Mouse (Mus musculus): ENCODE results near the gene Tmem191c.

The Tmem191c gene

GRCm38 (mm10) chr16:17266113-17266512 is 9.8 kb upstream of the Tmem191c start:
- DNase-seq (ENCODE audit: low read depth, low spot score) = no peak

DNA sequence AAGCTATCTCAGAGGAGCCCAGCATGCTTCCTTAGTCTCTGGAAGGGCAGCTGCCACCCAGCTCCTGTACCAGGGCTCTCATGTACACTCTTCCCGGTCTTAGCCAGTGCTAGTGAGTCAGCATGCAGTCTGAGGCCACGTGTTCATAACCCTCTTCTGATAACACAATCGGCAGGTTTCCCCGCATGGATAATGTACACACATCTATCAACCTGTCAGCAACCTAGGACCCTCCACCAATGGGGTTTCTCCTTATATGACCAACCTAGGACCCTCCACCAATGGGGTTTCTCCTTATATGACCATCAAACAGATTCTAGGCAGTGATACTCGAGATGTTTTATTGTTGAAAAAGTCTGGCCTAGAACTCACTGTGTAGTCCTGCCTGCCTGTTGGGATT is 7.9 kb upstream of the Tmem191c start:
- DNase-seq (ENCODE audit: low read depth, low spot score) = no peak

DNA sequence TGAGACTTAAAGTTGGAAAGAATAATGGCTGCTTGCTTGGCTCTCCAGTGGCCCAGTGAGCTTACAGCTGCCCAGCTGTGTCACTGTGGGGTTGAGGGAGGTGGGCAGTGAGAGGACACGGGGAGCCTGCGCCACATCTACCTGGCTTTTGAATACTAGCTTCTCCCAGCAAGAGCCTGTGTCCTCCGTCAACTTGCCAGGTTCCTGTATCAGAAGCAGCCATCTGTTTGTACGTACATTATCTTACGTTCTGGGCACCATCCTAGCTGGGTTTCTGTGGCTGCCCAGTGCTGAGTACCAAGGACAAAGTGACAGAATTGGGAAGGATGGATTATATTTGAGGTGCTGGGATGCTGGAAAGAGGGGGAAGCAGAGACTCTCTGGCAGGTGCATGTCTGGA is 6.0 kb upstream of the Tmem191c start:
- DNase-seq (ENCODE audit: low read depth, low spot score) = no peak

DNA sequence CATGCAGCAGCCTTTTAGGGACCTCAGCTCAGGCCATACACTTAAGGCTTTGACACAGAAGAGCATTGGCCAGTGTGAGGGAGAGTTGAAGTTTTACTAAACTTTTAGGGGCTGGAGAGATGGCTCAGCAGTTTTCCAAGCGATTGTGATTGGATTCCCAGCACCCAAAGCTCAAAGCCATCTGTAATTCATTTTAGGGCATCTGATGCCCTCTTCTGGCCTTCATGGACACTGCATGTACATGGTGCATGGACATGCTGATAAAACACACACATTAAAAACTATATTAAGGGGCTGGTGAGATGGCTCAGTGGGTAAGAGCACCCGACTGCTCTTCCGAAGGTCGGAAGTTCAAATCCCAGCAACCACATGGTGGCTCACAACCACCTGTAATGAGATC is 4.8 kb upstream of the Tmem191c start:
- DNase-seq (ENCODE audit: low read depth, low spot score) = peak; percentile 34

DNA sequence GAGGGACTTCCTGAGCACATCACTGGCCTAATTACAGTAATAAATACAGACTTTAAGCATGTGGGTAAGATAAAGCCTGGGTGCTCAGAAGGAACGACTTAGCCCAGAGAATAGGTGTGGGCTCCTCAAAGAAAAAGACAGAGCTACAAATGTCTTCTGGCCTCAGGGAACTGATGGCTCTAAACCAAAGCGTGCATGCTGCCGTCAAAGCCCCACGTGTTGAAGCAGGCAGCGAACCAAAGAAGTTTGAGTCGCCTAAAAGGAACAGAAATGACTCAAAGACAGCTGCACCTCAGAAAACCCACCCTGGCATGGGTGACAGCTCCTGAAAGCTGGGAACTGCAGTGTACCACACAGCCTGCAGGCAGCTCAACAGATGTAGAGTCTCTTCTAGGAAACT is 4.0 kb upstream of the Tmem191c start:
- DNase-seq (ENCODE audit: low read depth, low spot score) = no peak

DNA sequence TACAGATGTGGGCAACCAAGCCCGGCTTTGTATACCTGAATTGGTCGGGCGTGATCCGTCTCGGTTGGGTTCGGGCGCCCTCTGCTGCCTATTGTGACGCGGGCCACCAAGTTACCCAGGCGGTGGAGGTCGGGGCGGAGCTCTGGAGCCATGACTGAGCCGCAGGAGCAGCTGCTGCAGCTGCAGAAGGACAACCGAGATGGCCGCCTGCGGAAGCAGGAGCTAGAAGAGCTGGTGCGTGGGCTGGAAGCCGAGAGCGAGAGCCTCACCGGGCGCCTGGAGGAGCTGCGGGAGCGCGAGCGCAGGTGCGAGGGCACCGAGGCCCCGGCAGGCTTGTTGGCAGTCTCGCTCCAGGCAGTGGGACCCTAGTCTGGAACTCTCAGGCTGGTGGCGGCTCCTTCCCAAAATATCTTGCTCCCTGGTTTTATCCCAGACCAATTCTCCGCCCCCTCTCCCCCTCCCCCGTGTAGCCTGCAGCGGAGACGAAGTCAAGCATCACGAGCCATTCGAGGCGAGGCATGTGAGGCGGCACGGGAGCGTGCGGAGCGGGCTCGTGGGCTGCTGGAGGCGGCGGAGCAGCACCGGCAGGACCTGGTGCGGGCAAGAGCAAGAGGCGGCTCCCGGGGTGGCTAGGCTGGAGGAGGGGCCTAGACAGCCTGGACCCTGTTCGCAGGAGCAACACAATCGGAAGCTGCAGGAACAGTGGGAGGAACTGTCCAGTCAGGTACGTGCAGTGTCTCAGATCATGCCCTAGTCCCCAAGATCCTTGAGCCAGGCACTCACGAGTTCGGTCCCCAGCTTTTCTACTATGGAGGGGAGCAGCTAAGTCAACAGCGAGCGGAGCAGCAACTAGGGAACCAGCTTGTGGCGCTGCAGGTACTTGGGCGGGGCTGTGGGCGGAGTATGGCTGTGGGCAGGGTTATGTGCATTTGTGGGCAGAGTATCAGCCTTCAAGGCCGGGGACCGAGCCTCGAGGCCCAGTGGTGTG is 581 bp downstream of the Tmem191c start:
- peak; percentile 87 for DNase-seq (ENCODE audit: low read depth, low spot score)

GRCm38 (mm10) chr16:17277342-17278211 is 1.7 kb downstream of the Tmem191c start:
- no peak for DNase-seq (ENCODE audit: low read depth, low spot score)

GRCm38 (mm10) chr16:17280471-17280870 is 4.6 kb downstream of the Tmem191c start:
- no peak for DNase-seq (ENCODE audit: low read depth, low spot score)

DNA sequence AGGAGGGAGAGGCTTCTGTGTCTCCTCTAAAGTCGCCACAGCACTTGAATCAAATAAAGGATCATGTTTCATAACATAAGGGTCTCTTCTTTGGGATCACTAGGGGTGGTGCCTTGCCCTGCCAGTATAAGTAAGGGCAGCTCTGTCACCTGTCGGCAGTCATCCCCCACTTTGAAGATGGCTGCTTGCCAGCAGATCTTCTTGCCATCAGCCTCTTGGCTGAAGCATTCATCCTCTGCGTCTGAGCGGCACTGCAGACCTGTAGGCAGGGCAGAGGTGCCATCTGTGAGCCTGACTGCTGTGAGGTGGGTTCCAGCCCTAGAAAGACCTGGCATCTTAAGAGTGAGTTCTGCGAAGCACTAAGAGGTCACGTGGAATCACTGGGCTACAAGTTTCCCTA is 7.3 kb downstream of the Tmem191c start:
- no peak for DNase-seq (ENCODE audit: low read depth, low spot score)

DNA sequence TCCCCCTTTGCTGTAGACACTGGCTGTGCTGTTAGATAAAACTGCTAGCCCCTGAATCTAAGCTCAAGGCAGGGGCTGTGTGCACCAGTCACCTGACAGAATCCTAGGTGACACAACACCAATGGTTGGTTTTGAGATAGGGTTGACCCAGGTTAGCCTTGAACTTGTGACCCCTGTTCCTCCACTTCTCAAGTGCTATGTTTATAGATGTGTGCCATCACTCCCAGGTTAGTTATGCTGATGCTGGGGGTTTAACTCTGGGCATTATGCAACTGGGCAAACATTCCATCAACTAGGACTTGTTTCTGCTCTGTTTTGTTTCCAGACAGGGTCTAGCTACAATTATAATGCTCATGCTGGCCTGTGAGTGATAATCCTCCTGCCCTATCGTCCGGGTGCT is 11.2 kb downstream of the Tmem191c start:
- DNase-seq (ENCODE audit: low read depth, low spot score) = no peak

DNA sequence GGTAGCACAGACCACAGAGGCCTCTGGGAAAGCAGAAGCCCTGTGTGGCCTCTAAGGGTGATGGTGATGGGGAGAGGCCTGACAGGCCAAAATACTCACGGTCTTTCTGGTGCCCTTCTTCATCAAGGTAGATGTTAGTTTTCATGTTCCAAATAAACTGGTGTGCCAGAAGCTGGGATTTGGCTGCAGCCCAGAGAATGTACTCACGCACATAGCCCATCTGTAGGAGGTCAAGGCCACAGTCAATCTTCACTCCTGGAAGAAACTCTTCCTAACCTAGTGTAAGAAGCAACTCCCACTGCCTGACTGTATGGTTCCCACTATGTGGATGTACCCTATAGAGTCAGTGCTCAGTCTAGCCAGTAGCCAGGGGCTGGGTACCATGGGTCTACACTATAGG is 15.1 kb downstream of the Tmem191c start:
- DNase-seq (ENCODE audit: low read depth, low spot score) = no peak

GRCm38 (mm10) chr16:17292751-17293150 is 16.9 kb downstream of the Tmem191c start:
- DNase-seq (ENCODE audit: low read depth, low spot score) = no peak

- DNase-seq (ENCODE audit: low read depth, low spot score) = no peak
Measured at GRCm38 (mm10) chr16:17300818-17301217, 24.9 kb downstream of the Tmem191c start.

- no peak for DNase-seq (ENCODE audit: low read depth, low spot score)
Measured at GRCm38 (mm10) chr16:17303521-17304245, 27.8 kb downstream of the Tmem191c start.

DNA sequence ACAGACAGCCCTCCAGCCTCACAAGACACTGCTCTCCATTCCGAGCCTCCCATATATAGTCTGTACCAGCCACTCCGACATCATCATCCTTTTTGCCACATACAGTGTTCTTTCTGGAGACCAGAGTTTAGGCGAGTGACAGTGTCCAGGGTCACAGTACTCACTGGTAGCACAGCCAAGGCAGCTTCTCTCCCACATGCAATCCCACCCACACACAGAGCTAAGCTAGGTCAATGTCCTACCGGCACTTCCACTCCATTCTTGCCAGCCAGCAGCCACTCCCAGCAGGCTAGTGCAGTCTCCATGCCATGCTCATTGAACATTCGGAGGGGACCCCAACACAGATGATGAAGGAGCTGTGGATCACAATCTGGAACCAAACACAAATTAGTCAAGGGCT is 31.6 kb downstream of the Tmem191c start:
- no peak for DNase-seq (ENCODE audit: low read depth, low spot score)

DNA sequence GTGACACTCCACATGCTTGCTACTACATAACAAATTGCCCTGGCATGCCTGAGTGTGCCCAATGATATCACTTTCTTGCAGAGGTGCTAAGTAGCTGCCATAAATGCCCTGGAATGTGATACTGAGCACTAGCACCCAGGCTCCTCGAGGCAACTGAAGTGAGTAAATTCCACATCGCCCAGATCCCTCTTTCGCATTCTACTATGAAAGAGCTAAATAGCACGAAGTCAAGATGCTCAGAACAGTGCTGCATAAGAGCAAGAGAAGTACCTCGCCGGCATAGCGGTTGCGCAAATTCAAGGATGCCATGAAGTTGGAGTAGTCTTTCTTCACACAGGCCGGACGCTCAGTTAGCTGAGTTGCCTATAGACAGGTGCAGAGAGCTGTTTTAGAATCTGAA is 33.2 kb downstream of the Tmem191c start:
- no peak for DNase-seq (ENCODE audit: low read depth, low spot score)

- DNase-seq (ENCODE audit: low read depth, low spot score) = no peak
Measured at GRCm38 (mm10) chr16:17312531-17312930, 36.7 kb downstream of the Tmem191c start.

DNA sequence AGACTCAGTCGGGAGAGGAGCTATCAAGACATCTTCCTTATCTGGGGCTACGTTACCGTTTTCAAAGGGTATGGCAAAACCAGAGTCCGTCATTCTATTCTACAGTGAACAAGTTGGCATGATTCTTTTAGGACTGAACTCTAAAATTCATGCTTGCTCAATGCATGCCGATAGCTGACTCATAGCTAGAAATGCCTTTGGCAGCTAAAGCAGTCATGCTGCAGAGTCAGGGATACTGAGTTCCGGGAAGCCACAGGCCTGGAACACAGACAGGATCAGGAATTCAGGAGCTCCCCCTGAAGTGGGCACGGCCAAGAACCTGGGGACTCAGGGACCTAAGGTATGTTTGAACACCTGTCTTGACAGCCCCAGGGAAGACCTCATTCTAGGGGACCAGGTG is 40.7 kb downstream of the Tmem191c start:
- no peak for DNase-seq (ENCODE audit: low read depth, low spot score)

- DNase-seq (ENCODE audit: low read depth, low spot score) = no peak
Measured at GRCm38 (mm10) chr16:17321481-17321880, 45.6 kb downstream of the Tmem191c start.

DNA sequence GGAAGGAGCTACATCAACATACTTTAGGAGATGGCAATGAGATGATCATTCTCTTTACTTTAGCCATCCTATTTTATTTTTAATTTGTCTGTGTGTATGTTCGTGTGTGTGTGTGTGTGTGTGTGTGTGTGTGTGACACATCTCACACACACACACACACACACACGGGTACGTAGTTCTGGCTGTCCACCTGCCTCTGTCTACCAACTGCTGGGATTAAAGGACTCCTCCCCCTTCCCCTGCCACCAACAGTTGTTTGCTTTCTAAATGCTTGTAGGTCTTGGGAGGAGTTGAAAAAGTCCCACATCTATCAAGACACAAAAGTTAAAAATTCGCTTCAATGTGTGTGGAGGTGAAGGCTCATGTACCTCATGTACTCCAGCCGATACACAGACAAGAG is 48.9 kb downstream of the Tmem191c start:
- DNase-seq (ENCODE audit: low read depth, low spot score) = no peak

GRCm38 (mm10) chr16:17326064-17326463 is 50.2 kb downstream of the Tmem191c start:
- no peak for DNase-seq (ENCODE audit: low read depth, low spot score)

Measured in WW6 (cell line).